Mouse (Mus musculus): ENCODE results near the gene Tnks1bp1.

- TF ChIP-seq POLR2A (IDR thresholded peaks at IDR 0.05; ENCODE audit: borderline replicate concordance, extremely low read depth, low read depth, low read length), result no peak
- TF ChIP-seq CTCF (IDR thresholded peaks at IDR 0.05; ENCODE audit: insufficient read depth, low read length), result no peak
Observed at GRCm38 (mm10) chr2:85070086-85070485, 22.3 kb downstream of the Tnks1bp1 start.
